Mouse (Mus musculus) lung, postnatal 10 days (tissue): ENCODE measurements at regions not wholly inside any gene's neighbourhood (a gene's known extent, or its start where the extent isn't known, plus 50 kb on each side); places are given as distances from the start of the nearest gene placed in this dataset.

ENCODE experiments used
- DNase-seq: peaks from one replicate; pipeline ENCODE4 v3.0.0; 2021

- DNase-seq, result peak; percentile 32
These were observed 95.3 kb upstream of the Trpm1 start for GRCm38 (mm10) chr7:64058282-64058872.

GRCm38 (mm10) chr7:64057873-64058272, 95.8 kb upstream of the Trpm1 start:
- peak; percentile 60 for DNase-seq

- DNase-seq, result no peak
These were observed 97.1 kb upstream of the Trpm1 start for GRCm38 (mm10) chr7:64056498-64056897.

- no peak for DNase-seq
These were observed 98.6 kb upstream of the Trpm1 start for GRCm38 (mm10) chr7:64054996-64055395.

GRCm38 (mm10) chr7:64053766-64054165, 99.9 kb upstream of the Trpm1 start:
- DNase-seq, result no peak

GRCm38 (mm10) chr7:64052400-64052799, 101.2 kb upstream of the Trpm1 start:
- DNase-seq, result peak; percentile 22

- no peak for DNase-seq
These were observed 102.7 kb upstream of the Trpm1 start for GRCm38 (mm10) chr7:64050826-64051401.

GRCm38 (mm10) chr7:64050246-64050645, 103.4 kb upstream of the Trpm1 start:
- peak; percentile 77 for DNase-seq

- DNase-seq, result peak; percentile 29
These were observed 104.3 kb upstream of the Trpm1 start for GRCm38 (mm10) chr7:64049183-64049965.

- DNase-seq, result peak; percentile 89
These were observed 105.0 kb upstream of the Trpm1 start for GRCm38 (mm10) chr7:64048452-64049182.

GRCm38 (mm10) chr7:64047831-64048230, 105.8 kb upstream of the Trpm1 start:
- no peak for DNase-seq

GRCm38 (mm10) chr7:64045292-64045691, 106.6 kb upstream of the Klf13 start:
- no peak for DNase-seq

- no peak for DNase-seq
These were observed 104.3 kb upstream of the Klf13 start for GRCm38 (mm10) chr7:64042978-64043377.

GRCm38 (mm10) chr7:64041303-64041702, 102.6 kb upstream of the Klf13 start:
- no peak for DNase-seq

GRCm38 (mm10) chr7:64040026-64040737, 101.5 kb upstream of the Klf13 start:
- no peak for DNase-seq

GRCm38 (mm10) chr7:64037701-64038231, 99.1 kb upstream of the Klf13 start:
- DNase-seq, result no peak

- DNase-seq, result no peak
These were observed 97.4 kb upstream of the Klf13 start for GRCm38 (mm10) chr7:64036154-64036553.

GRCm38 (mm10) chr7:64035025-64035606, 96.4 kb upstream of the Klf13 start:
- no peak for DNase-seq

GRCm38 (mm10) chr7:64034493-64034892, 95.8 kb upstream of the Klf13 start:
- no peak for DNase-seq

GRCm38 (mm10) chr7:64033388-64033787, 94.7 kb upstream of the Klf13 start:
- DNase-seq, result no peak

- no peak for DNase-seq
These were observed 94.2 kb upstream of the Klf13 start for GRCm38 (mm10) chr7:64032921-64033354.

GRCm38 (mm10) chr7:64030650-64031049, 91.9 kb upstream of the Klf13 start:
- DNase-seq, result no peak
